Mouse (Mus musculus) megakaryocyte-erythroid progenitor cell, adult 5-6 weeks (primary cell): Measurements from ENCODE around the gene Gpr22. TPM values are rescaled to one million over a fixed set of nuclear protein-coding genes. Genes with fewer than 3 reads are reported as not detected.

Experiments
- ATAC-seq: replicated peaks from 2 replicates; pipeline ENCODE4 v1.8.0; 2016; ENCODE audit warnings: mild to moderate bottlenecking, inconsistent platforms; ENCODE audit not compliant: severe bottlenecking, poor library complexity, low FRiP score, low TSS enrichment
- total RNA-seq, 2 experiments: library from RNA; stranded (forward) in 1 of 2; stranded (reverse) in 1 of 2; fragments of 200-1000, 215-1000 nt in 1 of 2; fragments of >200 nt in 1 of 2; fragmentation: Nextera tagmentation in 1 of 2; gene quantifications; 2 replicates each; pipeline ENCODE4 v1.2.3; 2014 to 2017

The Gpr22 gene
- total RNA-seq (2014; fragmentation: Nextera tagmentation): not detected in 2 replicates
- not detected in 2 replicates for total RNA-seq (2017)

- ATAC-seq: no peak
Observed at GRCm38 (mm10) chr12:31713600-31713999, at the start of gene Gpr22. Gene Gpr22, minus strand, starts transcription at chr12:31713947.

- ATAC-seq: no peak
Observed at GRCm38 (mm10) chr12:31755885-31756755, 42.4 kb upstream of the Gpr22 start.

GRCm38 (mm10) chr12:31754465-31754864 is 40.7 kb upstream of the Gpr22 start:
- no peak for ATAC-seq

GRCm38 (mm10) chr12:31749846-31750245 is 36.1 kb upstream of the Gpr22 start:
- no peak for ATAC-seq

GRCm38 (mm10) chr12:31747301-31747700 is 33.6 kb upstream of the Gpr22 start:
- no peak for ATAC-seq

- no peak for ATAC-seq
Observed at GRCm38 (mm10) chr12:31734616-31735015, 20.9 kb upstream of the Gpr22 start.

- ATAC-seq: no peak
Observed at GRCm38 (mm10) chr12:31730126-31730525, 16.4 kb upstream of the Gpr22 start.

- no peak for ATAC-seq
Observed at GRCm38 (mm10) chr12:31726707-31727106, 13.0 kb upstream of the Gpr22 start.

- ATAC-seq: no peak
Observed at GRCm38 (mm10) chr12:31725511-31726275, 11.9 kb upstream of the Gpr22 start.

- no peak for ATAC-seq
Observed at GRCm38 (mm10) chr12:31724576-31724975, 10.8 kb upstream of the Gpr22 start.

- ATAC-seq: peak; percentile 74; the same call in 1 of the 2 replicates
Observed at GRCm38 (mm10) chr12:31719586-31720275, 6.0 kb upstream of the Gpr22 start.

- no peak for ATAC-seq
Observed at GRCm38 (mm10) chr12:31714070-31714469, 323 bp upstream of the Gpr22 start.

GRCm38 (mm10) chr12:31712727-31713126 is 1.0 kb downstream of the Gpr22 start:
- no peak for ATAC-seq

GRCm38 (mm10) chr12:31712233-31712632 is 1.5 kb downstream of the Gpr22 start:
- ATAC-seq: no peak

- ATAC-seq: no peak
Observed at GRCm38 (mm10) chr12:31709665-31710064, 4.1 kb downstream of the Gpr22 start.

- ATAC-seq: no peak
Observed at GRCm38 (mm10) chr12:31707531-31707930, 6.2 kb downstream of the Gpr22 start.

GRCm38 (mm10) chr12:31706168-31706567 is 7.6 kb downstream of the Gpr22 start:
- no peak for ATAC-seq

- ATAC-seq: no peak
Observed at GRCm38 (mm10) chr12:31703904-31704303, 9.8 kb downstream of the Gpr22 start.

- ATAC-seq: no peak
Observed at GRCm38 (mm10) chr12:31701411-31701810, 12.3 kb downstream of the Gpr22 start.
